Mouse (Mus musculus): ENCODE data around the gene Hsd17b14. TPM values are rescaled to one million over a fixed set of nuclear protein-coding genes. Genes with fewer than 3 reads are reported as not detected.
"Not testable (repeated sequence)": the region's sequence is repeated elsewhere in the genome, so short reads cannot be mapped to it uniquely, and the experiment has no call there.

Gene Hsd17b14
- polyA plus RNA-seq, 1 experiment from 2014 or later = 0.45 TPM

DNA sequence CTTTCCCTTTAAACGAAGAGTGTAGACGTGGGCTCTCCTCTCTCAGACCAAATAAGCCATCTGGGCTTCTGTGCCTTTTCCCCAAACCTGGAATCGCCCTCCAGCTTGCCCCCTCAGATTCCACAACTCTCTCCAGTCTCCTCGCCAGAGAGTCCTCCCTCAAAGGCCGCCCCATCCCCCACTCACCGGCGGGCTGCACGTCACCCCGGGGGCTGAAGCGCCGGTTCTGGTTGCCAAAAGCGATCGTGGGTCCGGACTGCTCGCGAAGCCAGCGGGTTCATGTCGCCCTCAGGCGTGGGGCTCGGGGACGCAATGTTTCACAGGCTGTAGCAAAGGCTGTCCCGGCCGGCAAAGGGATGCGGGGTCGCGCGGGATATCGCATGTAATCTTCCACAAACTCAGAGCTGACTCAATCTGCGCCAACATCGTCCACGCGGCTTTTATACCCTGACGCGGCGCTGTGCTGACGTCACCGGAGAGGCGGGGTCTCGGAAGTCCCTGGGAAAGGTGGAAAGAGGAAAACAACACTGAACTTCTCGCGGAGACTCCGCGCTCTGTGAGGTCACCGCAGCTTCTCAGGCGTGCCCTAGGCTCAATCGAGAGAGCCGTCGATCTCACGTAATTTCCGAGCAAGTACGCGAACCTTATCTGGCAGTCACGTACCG is 28.8 kb upstream of the Hsd17b14 start, which contains the start of the genes Ppp1r15a and Plekha4:
Gene Ppp1r15a, minus strand, starts transcription at position 460 of the 665 bp plus-strand sequence.
Gene Plekha4, plus strand, starts transcription at position 522 of the 665 bp plus-strand sequence.
- peak within 1 kb of the TSS; percentile 68 for H3K27ac ChIP-seq (ENCODE audit: low read depth, low read length)
- DNase-seq (ENCODE audit: low spot score) (peak; percentile 96), ATAC-seq (ENCODE audit: low FRiP score) (peak; percentile 84)
- no peaks in the 10 kb centered on the region; the same call in 1 of the 2 replicates for H3K4me1 ChIP-seq (replicated peaks; ENCODE audit: control insufficient read depth, insufficient read depth, low read length)
- H3K27me3 ChIP-seq (ENCODE audit: control insufficient read depth, insufficient read depth, low read length) = no peaks in the 10 kb centered on the region
- H3K9me3 ChIP-seq (ENCODE audit: control insufficient read depth, low read length) = no peaks in the 10 kb centered on the region
- peak within 1 kb of the TSS; percentile 79 for H3K9ac ChIP-seq (ENCODE audit: low read depth, low read length)
- peak within 1 kb of the TSS; percentile 74 for H3K4me3 ChIP-seq (ENCODE audit: low read depth, low read length)
- peak within 1 kb of the TSS; percentile 85 for H3K4me2 ChIP-seq (replicated peaks; ENCODE audit: low read depth, low read length)
- no peaks in the 10 kb centered on the region for H3K36me3 ChIP-seq (ENCODE audit: control insufficient read depth, insufficient read depth, low read length)
- under 1% methylated on average over 54 of the region's 54 CpGs for WGBS

DNA sequence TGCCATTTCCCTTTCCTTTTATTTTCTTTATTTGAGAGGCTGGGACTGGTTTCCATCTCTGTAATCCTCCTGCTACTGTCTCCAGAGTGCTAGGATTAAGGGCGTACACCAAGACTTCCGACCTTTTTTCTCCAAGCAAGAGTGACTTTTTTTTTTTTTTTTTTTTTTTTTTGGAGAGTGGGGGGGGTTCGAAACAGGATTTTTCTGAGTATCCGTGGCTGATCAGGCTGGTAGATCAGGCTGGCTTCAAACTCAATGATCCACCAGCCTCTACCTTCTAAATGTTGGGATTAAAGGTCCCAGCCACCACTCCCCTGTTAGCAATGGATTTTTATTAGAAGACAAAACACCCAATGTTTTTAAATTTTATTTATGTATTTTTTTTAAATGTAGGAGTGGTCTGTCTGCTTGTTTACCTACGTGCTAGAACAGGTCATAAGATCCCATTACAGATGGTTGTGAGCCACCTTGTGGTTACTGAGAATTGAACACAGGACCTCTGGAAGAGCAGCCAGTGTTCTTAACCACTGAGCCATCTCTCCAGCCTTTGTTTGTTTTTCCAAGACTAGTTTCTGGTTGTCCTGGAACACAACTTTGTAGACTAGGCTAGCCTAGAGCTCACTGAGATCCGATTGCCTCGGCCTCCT is 28.1 kb upstream of the Hsd17b14 start:
- DNase-seq (ENCODE audit: low spot score) (no peak), ATAC-seq (ENCODE audit: low FRiP score) (no peak; the same call in 1 of the 2 replicates)
- no peaks in the 10 kb centered on the region; the same call in 1 of the 2 replicates for H3K4me1 ChIP-seq (replicated peaks; ENCODE audit: control insufficient read depth, insufficient read depth, low read length)
- peak overlapping the region; percentile 79; the same call in 1 of the 2 replicates for H3K9ac ChIP-seq (ENCODE audit: low read depth, low read length)
- no peaks in the 10 kb centered on the region for H3K9me3 ChIP-seq (ENCODE audit: control insufficient read depth, low read length)
- 25% methylated on average over 7 of the region's 7 CpGs for WGBS
- no peaks in the 10 kb centered on the region for H3K27me3 ChIP-seq (ENCODE audit: control insufficient read depth, insufficient read depth, low read length)
- peak overlapping the region; percentile 74 for H3K4me3 ChIP-seq (ENCODE audit: low read depth, low read length)
- H3K36me3 ChIP-seq (ENCODE audit: control insufficient read depth, insufficient read depth, low read length) = no peaks in the 10 kb centered on the region
- peak overlapping the region; percentile 85 for H3K4me2 ChIP-seq (replicated peaks; ENCODE audit: low read depth, low read length)
- peak overlapping the region; percentile 36; the same call in 1 of the 2 replicates for H3K27ac ChIP-seq (ENCODE audit: low read depth, low read length)

DNA sequence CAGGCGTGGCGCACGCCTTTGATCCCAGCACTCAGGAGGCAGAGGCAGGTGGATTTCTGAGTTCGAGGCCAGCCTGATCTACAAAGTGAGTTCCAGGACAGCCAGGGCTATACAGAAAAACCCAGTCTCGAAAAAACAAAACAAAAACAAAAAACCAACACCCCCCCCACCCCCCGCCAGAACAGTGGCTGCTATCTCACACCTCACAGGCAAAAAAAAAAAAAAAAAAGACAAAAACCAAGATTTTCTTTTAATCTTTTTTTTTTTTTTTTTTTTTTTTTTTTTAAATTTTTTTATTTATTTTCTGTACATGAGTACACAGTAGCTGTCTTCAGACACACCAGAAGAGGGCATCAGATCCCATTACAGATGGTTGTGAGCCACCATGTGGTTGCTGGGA is 27.5 kb upstream of the Hsd17b14 start:
- 86% methylated on average over 6 of the region's 6 CpGs for WGBS
- ATAC-seq (ENCODE audit: low FRiP score); H3K27ac ChIP-seq (ENCODE audit: low read depth, low read length): not testable (repeated sequence)

GRCm38 (mm10) chr7:45529461-45529860 is 25.2 kb upstream of the Hsd17b14 start:
- WGBS = 29% methylated on average over 6 of the region's 6 CpGs
- H3K27ac ChIP-seq (ENCODE audit: low read depth, low read length) = no peak overlapping the region
- DNase-seq (ENCODE audit: low spot score) (no peak), ATAC-seq (ENCODE audit: low FRiP score) (no peak)
- no peak overlapping the region for H3K9ac ChIP-seq (ENCODE audit: low read depth, low read length)
- H3K27me3 ChIP-seq (ENCODE audit: control insufficient read depth, insufficient read depth, low read length) = no peaks in the 10 kb centered on the region
- no peak overlapping the region for H3K4me2 ChIP-seq (replicated peaks; ENCODE audit: low read depth, low read length)
- no peaks in the 10 kb centered on the region; the same call in 1 of the 2 replicates for H3K4me1 ChIP-seq (replicated peaks; ENCODE audit: control insufficient read depth, insufficient read depth, low read length)
- H3K9me3 ChIP-seq (ENCODE audit: control insufficient read depth, low read length) = no peaks in the 10 kb centered on the region
- H3K36me3 ChIP-seq (ENCODE audit: control insufficient read depth, insufficient read depth, low read length) = no peaks in the 10 kb centered on the region
- H3K4me3 ChIP-seq (ENCODE audit: low read depth, low read length) = no peak overlapping the region

More for the DNA sequence above, 27.5 kb upstream of the Hsd17b14 start:
- H3K36me3 ChIP-seq (ENCODE audit: control insufficient read depth, insufficient read depth, low read length); H3K27me3 ChIP-seq (ENCODE audit: control insufficient read depth, insufficient read depth, low read length); H3K9ac ChIP-seq (ENCODE audit: low read depth, low read length); H3K4me3 ChIP-seq (ENCODE audit: low read depth, low read length); H3K9me3 ChIP-seq (ENCODE audit: control insufficient read depth, low read length); H3K4me2 ChIP-seq (replicated peaks; ENCODE audit: low read depth, low read length); DNase-seq (ENCODE audit: low spot score); H3K4me1 ChIP-seq (replicated peaks; ENCODE audit: control insufficient read depth, insufficient read depth, low read length): not testable (repeated sequence)

GRCm38 (mm10) chr7:45530643-45531042 is 24.1 kb upstream of the Hsd17b14 start:
- Histone ChIP-seq H3K4me1 (replicated peaks; ENCODE audit: control insufficient read depth, insufficient read depth, low read length) (no peaks in the 10 kb centered on the region), H3K9ac (ENCODE audit: low read depth, low read length) (no peak overlapping the region), H3K9me3 (ENCODE audit: control insufficient read depth, low read length) (no peaks in the 10 kb centered on the region), H3K4me2 (replicated peaks; ENCODE audit: low read depth, low read length) (no peak overlapping the region), H3K36me3 (ENCODE audit: control insufficient read depth, insufficient read depth, low read length) (no peaks in the 10 kb centered on the region), H3K4me3 (ENCODE audit: low read depth, low read length) (no peak overlapping the region), H3K27me3 (ENCODE audit: control insufficient read depth, insufficient read depth, low read length) (no peaks in the 10 kb centered on the region), H3K27ac (ENCODE audit: low read depth, low read length) (no peak overlapping the region)
- 79% methylated on average over 2 of the region's 2 CpGs for WGBS
- DNase-seq (ENCODE audit: low spot score) (no peak), ATAC-seq (ENCODE audit: low FRiP score) (no peak)

DNA sequence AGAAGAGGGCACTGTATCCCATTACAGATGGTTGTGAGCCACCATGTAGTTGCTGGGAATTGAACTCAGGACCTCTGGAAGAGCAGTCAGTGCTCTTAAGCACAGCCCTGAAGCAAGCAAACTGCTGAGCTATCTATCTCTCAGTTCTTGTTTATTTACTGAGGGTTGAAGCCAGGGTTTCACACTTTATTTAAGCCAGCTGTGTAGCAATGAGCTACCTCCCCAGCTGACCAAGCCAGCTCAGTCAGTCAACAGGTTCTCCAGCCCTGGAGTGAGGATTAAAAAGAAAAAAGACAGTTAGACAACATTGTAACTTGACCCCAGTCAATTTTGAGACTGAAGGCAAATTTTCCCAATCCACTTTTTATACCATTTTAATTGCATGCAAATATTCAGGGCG is 19.0 kb upstream of the Hsd17b14 start:
- Histone ChIP-seq H3K4me1 (replicated peaks; ENCODE audit: control insufficient read depth, insufficient read depth, low read length) (0 out of 2 replicates have a peak, but pooled peaks cover 4% of the 10 kb centered on the region), H3K4me2 (replicated peaks; ENCODE audit: low read depth, low read length) (no peak overlapping the region), H3K9ac (ENCODE audit: low read depth, low read length) (no peak overlapping the region), H3K27me3 (ENCODE audit: control insufficient read depth, insufficient read depth, low read length) (no peaks in the 10 kb centered on the region), H3K4me3 (ENCODE audit: low read depth, low read length) (no peak overlapping the region), H3K9me3 (ENCODE audit: control insufficient read depth, low read length) (no peaks in the 10 kb centered on the region), H3K27ac (ENCODE audit: low read depth, low read length) (no peak overlapping the region), H3K36me3 (ENCODE audit: control insufficient read depth, insufficient read depth, low read length) (no peaks in the 10 kb centered on the region)
- DNase-seq (ENCODE audit: low spot score) (no peak), ATAC-seq (ENCODE audit: low FRiP score) (no peak)
- 90% methylated on average over 1 of the region's 1 CpGs for WGBS

DNA sequence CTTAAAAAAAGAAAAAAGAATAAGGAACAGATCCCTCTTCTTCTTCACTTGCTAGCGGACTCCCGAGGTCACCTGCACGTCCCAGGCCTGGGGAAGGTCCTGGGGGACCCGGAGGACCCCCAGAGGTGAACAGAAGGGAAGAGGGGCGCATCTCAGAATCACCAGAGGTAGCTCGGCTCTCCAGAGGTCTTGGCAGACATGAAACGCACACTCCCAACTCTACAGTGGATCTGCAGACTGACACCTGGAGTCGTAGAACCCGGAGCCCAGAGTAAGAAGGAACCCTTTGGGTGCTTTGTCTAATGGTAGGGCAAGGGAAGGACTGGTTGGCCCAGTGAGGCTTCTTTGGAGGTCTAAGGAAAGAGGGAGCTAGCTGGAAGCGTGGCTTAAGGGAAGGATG is 17.1 kb upstream of the Hsd17b14 start:
- H3K9ac ChIP-seq (ENCODE audit: low read depth, low read length) = no peak overlapping the region
- 81% methylated on average over 10 of the region's 10 CpGs for WGBS
- no peak overlapping the region for H3K27ac ChIP-seq (ENCODE audit: low read depth, low read length)

GRCm38 (mm10) chr7:45538163-45539041 is 16.3 kb upstream of the Hsd17b14 start:
- no peaks in the 10 kb centered on the region for H3K27me3 ChIP-seq (ENCODE audit: control insufficient read depth, insufficient read depth, low read length)
- H3K4me1 ChIP-seq (replicated peaks; ENCODE audit: control insufficient read depth, insufficient read depth, low read length) = 0 out of 2 replicates have a peak, but pooled peaks cover 4% of the 10 kb centered on the region
- no peaks in the 10 kb centered on the region for H3K9me3 ChIP-seq (ENCODE audit: control insufficient read depth, low read length)
- DNase-seq (ENCODE audit: low spot score) (peak; percentile 64), ATAC-seq (ENCODE audit: low FRiP score) (peak; percentile 82)
- H3K27ac ChIP-seq (ENCODE audit: low read depth, low read length) = no peak overlapping the region
- peak overlapping the region; percentile 73 for H3K4me2 ChIP-seq (replicated peaks; ENCODE audit: low read depth, low read length)
- H3K36me3 ChIP-seq (ENCODE audit: control insufficient read depth, insufficient read depth, low read length) = no peaks in the 10 kb centered on the region
- peak overlapping the region; percentile 63 for H3K9ac ChIP-seq (ENCODE audit: low read depth, low read length)
- 3% methylated on average over 25 of the region's 29 CpGs for WGBS
- peak overlapping the region; percentile 48 for H3K4me3 ChIP-seq (ENCODE audit: low read depth, low read length)

More for the DNA sequence above, 17.1 kb upstream of the Hsd17b14 start:
- no peaks in the 10 kb centered on the region for H3K9me3 ChIP-seq (ENCODE audit: control insufficient read depth, low read length)
- DNase-seq (ENCODE audit: low spot score) = no peak
- no peaks in the 10 kb centered on the region for H3K27me3 ChIP-seq (ENCODE audit: control insufficient read depth, insufficient read depth, low read length)
- 0 out of 2 replicates have a peak, but pooled peaks cover 4% of the 10 kb centered on the region for H3K4me1 ChIP-seq (replicated peaks; ENCODE audit: control insufficient read depth, insufficient read depth, low read length)
- peak overlapping the region; percentile 48 for H3K4me3 ChIP-seq (ENCODE audit: low read depth, low read length)
- ATAC-seq (ENCODE audit: low FRiP score) = no peak
- no peaks in the 10 kb centered on the region for H3K36me3 ChIP-seq (ENCODE audit: control insufficient read depth, insufficient read depth, low read length)
- peak overlapping the region; percentile 73 for H3K4me2 ChIP-seq (replicated peaks; ENCODE audit: low read depth, low read length)

Measured in hindbrain, embryonic 11.5 days (tissue).